Mouse (Mus musculus) embryonic stem cell, embryonic (primary cell): ENCODE results near the gene Mark3.

Source experiments
- CTCF ChIA-PET, 4 experiments: fragments of 300-600 bp in 2 of 4; fragments of 350-600 bp in 2 of 4; sonication (Branson Sonifier 250); formaldehyde crosslinking; loops; one replicate each; lab custom pipeline; 2022; ENCODE audit warnings: inconsistent platforms in 2 of 4; lab: Charles Lee
- POLR2A ChIA-PET, 4 experiments: fragments of 300-600 bp in 2 of 4; fragments of 350-600 bp in 2 of 4; sonication (Branson Sonifier 250); formaldehyde crosslinking; loops; one replicate each; lab custom pipeline; 2022; ENCODE audit warnings: antibody characterized with exemption in 4 of 4, inconsistent platforms in 1 of 4; lab: Charles Lee

The Mark3 gene

DNA sequence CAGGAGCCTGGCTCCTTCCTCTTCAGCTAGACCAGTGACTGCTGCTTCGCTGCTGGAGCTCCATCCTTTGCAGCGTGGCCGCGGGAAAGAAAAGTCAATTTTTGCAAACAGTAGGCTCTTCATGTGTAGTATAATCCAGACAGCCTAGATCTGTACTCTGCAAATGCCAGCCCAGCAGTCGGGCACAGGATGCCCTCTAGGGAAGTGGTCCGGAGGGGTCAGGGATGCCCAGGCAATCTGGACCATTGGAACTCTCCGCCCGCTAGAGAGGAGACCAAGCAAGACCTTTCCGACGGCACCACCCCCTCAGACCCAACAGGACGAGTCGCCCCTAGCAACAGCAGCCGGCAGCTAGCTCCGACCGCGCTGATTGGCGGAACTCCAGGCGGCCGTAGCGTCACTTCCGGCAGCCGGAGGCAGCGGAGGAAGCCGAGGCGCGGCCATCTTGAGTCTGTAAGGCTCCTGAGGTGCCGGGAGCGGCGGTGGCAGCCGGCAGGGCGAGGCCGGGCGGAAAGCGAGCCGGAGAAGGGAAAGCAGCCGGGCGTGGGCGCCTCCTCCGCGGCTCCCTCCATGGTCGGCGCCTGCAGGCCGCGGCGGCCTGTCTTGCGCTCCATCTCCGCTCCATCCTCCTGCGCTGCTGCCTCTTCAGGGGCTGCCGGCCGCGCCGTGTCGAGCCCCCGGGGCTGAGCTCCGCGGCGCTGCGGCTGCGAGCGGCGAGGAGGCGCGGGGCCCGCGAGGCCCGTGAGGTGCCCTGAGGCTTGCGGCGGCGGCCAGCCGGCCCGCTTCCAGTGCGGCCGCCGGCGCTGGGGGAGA, at the start of gene Mark3:
TSS of gene Mark3 (plus strand) at position 450 of the 813 bp plus-strand sequence.
- CTCF ChIA-PET, result interaction anchor here (0.6 to 1.6 kb wide), 5 partner anchors 10 to 205 kb away, joined by 3 to 4 read pairs (median 3); no protein-coding TSS in a partner anchor
- POLR2A ChIA-PET, result interaction anchor here in 3 of 4 experiments (0.6 to 9.8 kb wide), 39 partner anchors 10 to 451 kb away, joined by 3 to 110 read pairs (median 3); partner anchors contain the start of genes Eif5 (in 3 of the 3), Ckb (in 2 of the 3), Trmt61a (in 1 of the 3) and Xrcc3 (in 1 of the 3)

- CTCF ChIA-PET, result no interaction called here
- POLR2A ChIA-PET, result interaction anchor here in 3 of 4 experiments (1.5 to 4.2 kb wide), 3 partner anchors 12 to 13 kb away, joined by 5 to 35 read pairs (median 16); partner anchors contain the start of gene Eif5 (in 3 of the 3)
Measured at GRCm38 (mm10) chr12:111524883-111525282, 49.4 kb upstream of the Mark3 start.

- POLR2A ChIA-PET, result interaction anchor here (0.6 to 4.6 kb wide), 14 partner anchors 8 to 256 kb away, joined by 3 to 48 read pairs (median 4); partner anchors contain the start of gene Eif5 (in 4 of the 4)
- CTCF ChIA-PET, result interaction anchor here in 2 of 4 experiments (0.6 to 2.7 kb wide), 5 partner anchors 8 to 1051 kb away, joined by 3 to 11 read pairs (median 3); no protein-coding TSS in a partner anchor
Measured at GRCm38 (mm10) chr12:111527643-111528281, 46.6 kb upstream of the Mark3 start.

DNA sequence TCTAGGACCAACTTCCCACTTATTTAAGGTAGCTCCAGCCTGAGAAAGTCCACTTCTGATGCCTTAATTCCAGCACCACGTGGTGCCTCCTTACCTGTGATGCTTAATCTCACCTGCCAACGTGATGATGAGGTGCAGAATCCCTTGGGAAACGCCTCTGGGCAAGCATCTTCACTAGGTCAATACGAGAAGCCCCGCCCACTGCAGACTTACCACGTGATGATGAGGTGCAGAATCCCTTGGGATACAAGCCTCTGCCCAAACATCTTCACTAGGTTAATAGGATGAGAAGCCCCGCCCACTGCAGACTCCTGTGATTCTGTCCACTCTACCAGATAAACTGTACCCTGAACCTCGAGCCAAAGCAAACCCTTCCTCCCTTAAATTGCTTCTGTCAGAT, 45.1 kb upstream of the Mark3 start:
- CTCF ChIA-PET, result interaction anchor here in 2 of 4 experiments (1.1 to 2.7 kb wide), 2 partner anchors 25 to 32 kb away, joined by 3 to 11 read pairs; no protein-coding TSS in a partner anchor
- POLR2A ChIA-PET, result interaction anchor here (0.6 to 4.6 kb wide), 10 partner anchors 8 to 864 kb away, joined by 3 to 48 read pairs (median 8); partner anchors contain the start of gene Eif5 (in 4 of the 4)

DNA sequence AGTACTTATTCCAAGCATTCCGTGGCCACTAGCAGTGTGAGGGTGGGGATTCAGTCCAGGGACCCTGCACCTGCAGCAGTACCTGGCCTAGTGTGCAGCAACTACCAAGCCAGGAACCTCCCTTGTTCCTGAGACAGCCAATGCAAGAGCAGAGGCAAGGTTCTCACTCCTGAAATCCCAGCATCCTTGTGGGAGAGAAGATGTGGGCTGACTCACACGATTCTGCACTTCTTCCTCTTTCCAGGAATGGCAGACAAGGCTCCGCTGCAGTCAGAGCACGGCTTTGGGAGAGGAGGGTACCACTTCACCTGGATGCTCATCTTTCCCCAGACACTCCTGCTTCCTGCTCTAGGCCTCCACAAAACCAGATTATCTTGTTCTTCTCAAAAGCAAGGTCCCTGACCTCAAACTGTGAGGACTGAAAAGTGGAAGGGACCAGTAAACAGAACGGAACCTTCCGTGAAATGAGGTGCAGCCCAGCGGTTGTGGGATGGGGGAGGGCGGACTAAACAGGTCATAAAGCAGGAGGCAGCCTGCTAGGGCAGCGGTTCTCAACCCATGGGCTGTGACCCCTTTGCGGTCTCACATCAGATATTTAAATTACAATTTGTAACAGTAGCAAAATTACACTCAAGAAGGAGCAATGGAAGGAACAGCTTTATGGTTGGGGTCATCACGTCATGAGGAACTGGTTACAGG, 41.1 kb upstream of the Mark3 start:
- ChIA-PET POLR2A (interaction anchor here in 2 of 4 experiments (0.6 to 5.4 kb wide), 3 partner anchors 10 to 30 kb away, joined by 3 to 198 read pairs (median 4); no protein-coding TSS in a partner anchor), CTCF (no interaction called here)

GRCm38 (mm10) chr12:111535281-111535680, 39.0 kb upstream of the Mark3 start:
- ChIA-PET CTCF (interaction anchor here in 2 of 4 experiments (0.6 to 1.0 kb wide), 3 partner anchors 28 to 102 kb away, joined by 3 to 5 read pairs (median 3); no protein-coding TSS in a partner anchor), POLR2A (interaction anchor here in 3 of 4 experiments (0.7 to 5.4 kb wide), 27 partner anchors 7 to 832 kb away, joined by 3 to 198 read pairs (median 4); partner anchors contain the start of genes Mark3 (in 3 of the 3) and Ckb (in 1 of the 3))

GRCm38 (mm10) chr12:111535762-111536161, 38.6 kb upstream of the Mark3 start:
- ChIA-PET CTCF (interaction anchor here (0.6 to 1.2 kb wide), 9 partner anchors 8 to 135 kb away, joined by 3 to 5 read pairs (median 3); no protein-coding TSS in a partner anchor), POLR2A (interaction anchor here (0.7 to 5.4 kb wide), 33 partner anchors 8 to 834 kb away, joined by 3 to 198 read pairs (median 4); partner anchors contain the start of genes Mark3 (in 3 of the 4), Ckb (in 1 of the 4) and Gm266 (in 1 of the 4))

DNA sequence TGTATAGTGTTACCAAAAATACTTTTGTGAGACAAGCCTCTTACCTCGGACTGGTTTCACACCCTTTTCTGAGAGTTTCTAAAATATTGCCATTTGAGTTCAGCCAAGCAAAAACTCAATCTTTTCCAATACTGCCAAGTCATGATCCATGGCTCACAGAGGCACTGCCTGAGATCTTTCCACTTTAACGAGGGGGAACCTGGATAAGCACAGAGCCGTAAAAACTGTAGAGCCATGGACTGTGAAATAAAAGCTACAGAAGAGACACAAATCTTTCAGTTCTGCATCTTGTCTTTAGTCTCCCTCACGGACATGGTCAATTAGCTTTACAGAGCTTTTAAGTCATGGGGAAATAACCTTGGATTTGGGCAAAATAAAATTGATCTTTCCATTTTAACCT, 37.6 kb upstream of the Mark3 start:
- ChIA-PET CTCF (interaction anchor here in 2 of 4 experiments (0.5 to 1.8 kb wide), 6 partner anchors 9 to 136 kb away, joined by 3 to 6 read pairs (median 3); no protein-coding TSS in a partner anchor), POLR2A (interaction anchor here (0.8 to 5.4 kb wide), 47 partner anchors 8 to 835 kb away, joined by 3 to 198 read pairs (median 6); partner anchors contain the start of genes Mark3 (in 2 of the 4), Apopt1 (in 1 of the 4), Bag5 (in 1 of the 4) and Ckb (in 1 of the 4))

DNA sequence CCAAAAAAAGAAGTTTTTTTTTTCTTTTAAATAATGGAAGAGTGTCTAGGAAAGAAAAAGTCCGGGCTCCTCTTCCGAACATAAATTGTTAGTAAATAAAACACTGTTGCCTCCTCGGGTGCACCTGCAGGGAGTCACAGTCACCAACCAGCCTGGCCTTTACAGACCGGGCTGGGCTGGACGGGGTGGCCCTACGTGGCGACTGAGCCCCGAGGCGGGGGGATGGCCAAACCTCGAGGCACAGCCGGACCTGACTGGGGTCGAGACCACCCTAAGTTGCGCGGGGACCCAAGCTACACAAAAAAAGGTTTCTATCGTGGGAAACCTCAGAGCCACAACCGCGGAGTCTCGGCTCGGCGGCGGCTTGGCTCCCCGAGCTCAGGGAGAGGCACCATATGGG, 37.0 kb upstream of the Mark3 start:
- ChIA-PET POLR2A (interaction anchor here (0.6 to 5.4 kb wide), 152 partner anchors 9 to 1118 kb away, joined by 3 to 198 read pairs (median 4); partner anchors contain the start of genes Mark3 (in 3 of the 4), Cdc42bpb (in 2 of the 4), Ckb (in 2 of the 4) and Rcor1 (in 2 of the 4)), CTCF (interaction anchor here in 1 of 4 experiments (0.5 to 1.8 kb wide), 7 partner anchors 22 to 136 kb away, joined by 3 to 6 read pairs (median 4); no protein-coding TSS in a partner anchor)

GRCm38 (mm10) chr12:111537796-111538291, 36.5 kb upstream of the Mark3 start, which contains the start of gene Eif5:
Gene Eif5 (plus strand): TSS chr12:111538016.
- ChIA-PET CTCF (interaction anchor here in 3 of 4 experiments (0.5 to 1.8 kb wide), 12 partner anchors 13 to 765 kb away, joined by 3 to 6 read pairs (median 3); no protein-coding TSS in a partner anchor), POLR2A (interaction anchor here (0.5 to 5.4 kb wide), 190 partner anchors 9 to 1670 kb away, joined by 3 to 198 read pairs (median 4); partner anchors contain the start of genes Mark3 (in 3 of the 4), Rcor1 (in 3 of the 4), Cdc42bpb (in 2 of the 4) and Ckb (in 2 of the 4))

- CTCF ChIA-PET, result interaction anchor here in 3 of 4 experiments (0.5 to 1.8 kb wide), 11 partner anchors 12 to 765 kb away, joined by 3 to 6 read pairs (median 3); no protein-coding TSS in a partner anchor
- POLR2A ChIA-PET, result interaction anchor here (0.5 to 5.4 kb wide), 192 partner anchors 9 to 1670 kb away, joined by 3 to 198 read pairs (median 4); partner anchors contain the start of genes Mark3 (in 3 of the 4), Rcor1 (in 3 of the 4), Cdc42bpb (in 2 of the 4) and Ckb (in 2 of the 4)
Measured at GRCm38 (mm10) chr12:111538292-111539040, 35.9 kb upstream of the Mark3 start.

GRCm38 (mm10) chr12:111539041-111539345, 35.3 kb upstream of the Mark3 start:
- POLR2A ChIA-PET, result interaction anchor here (0.5 to 5.0 kb wide), 24 partner anchors 9 to 837 kb away, joined by 3 to 68 read pairs (median 5); partner anchors contain the start of genes Mark3 (in 2 of the 4), Hsp90aa1 (in 1 of the 4) and Rcor1 (in 1 of the 4)
- CTCF ChIA-PET, result no interaction called here

DNA sequence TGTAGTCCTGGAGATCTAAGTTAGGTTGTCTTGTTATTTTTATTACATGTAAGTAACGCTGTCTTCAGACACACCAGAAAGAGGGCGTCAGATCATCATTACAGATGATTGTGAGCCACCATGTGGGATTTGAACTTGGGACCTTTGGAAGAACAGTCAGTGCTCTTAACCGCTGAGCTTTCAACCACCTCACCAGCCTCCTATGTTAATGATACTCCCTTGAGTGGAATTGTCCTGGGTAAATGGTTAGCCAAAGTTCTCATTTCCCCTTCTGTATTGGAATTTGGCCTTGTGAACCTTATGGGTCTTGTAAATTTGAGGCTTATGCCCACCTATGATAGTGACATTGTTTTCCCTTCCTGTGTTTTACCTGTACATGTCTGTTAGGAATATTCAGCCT, 27.3 kb upstream of the Mark3 start:
- CTCF ChIA-PET, result no interaction called here
- POLR2A ChIA-PET, result interaction anchor here (0.6 to 15.8 kb wide), 22 partner anchors 7 to 776 kb away, joined by 3 to 198 read pairs (median 4); partner anchors contain the start of genes Eif5 (in 4 of the 4), Ckb (in 1 of the 4) and Mark3 (in 1 of the 4)

DNA sequence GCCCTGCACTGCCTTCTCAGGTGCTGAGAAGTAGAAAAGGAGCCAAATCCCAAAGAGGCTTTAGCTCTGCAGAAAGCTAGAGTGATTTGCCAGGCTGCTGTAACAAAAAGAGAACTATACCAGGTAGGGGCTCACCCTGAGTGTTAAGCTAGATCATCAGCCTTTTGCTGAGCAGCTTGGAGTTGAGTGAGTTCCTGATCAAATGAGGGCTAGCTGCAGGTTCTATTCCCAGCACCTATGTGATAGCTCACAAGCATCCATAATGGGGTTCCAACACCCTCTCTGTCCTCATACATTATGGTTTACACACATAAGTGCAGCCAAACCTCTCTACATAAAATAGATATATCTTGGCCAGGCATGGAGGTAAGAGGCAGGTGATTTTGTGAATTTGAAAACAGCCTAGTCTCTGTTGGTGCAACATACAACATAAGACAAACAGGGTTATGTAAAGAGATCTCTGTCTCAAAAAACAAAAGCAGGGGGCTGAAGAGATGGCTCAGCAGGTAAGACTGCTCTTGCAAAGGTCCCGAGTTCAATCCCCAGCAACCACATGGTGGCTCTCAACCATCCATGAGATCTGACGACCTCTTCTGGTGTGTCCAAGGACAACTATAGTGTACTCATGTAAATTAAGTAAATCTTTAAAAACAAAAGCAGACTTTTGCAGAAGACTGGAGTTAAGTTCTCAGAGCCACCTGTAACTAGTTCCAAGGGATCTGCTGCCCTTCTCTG, 25.6 kb upstream of the Mark3 start:
- ChIA-PET CTCF (no interaction called here), POLR2A (interaction anchor here (0.6 to 15.8 kb wide), 22 partner anchors 7 to 386 kb away, joined by 3 to 198 read pairs (median 4); partner anchors contain the start of genes Eif5 (in 3 of the 4) and Mark3 (in 1 of the 4))
